Mouse (Mus musculus) monocyte, adult 59 days (primary cell): ENCODE data around the gene Vmn1r221. TPM values are rescaled to one million over a fixed set of nuclear protein-coding genes. Genes with fewer than 3 reads are reported as not detected.

Experiments used
- total RNA-seq, 2 experiments: library from RNA; stranded (reverse); gene quantifications; one replicate each; pipeline ENCODE4 v1.2.4; 2023

The Vmn1r221 gene
- not detected for total RNA-seq

GRCm38 (mm10) chr13:23213827-23214226 lies at the start of gene Vmn1r221:
Vmn1r221 (plus strand) TSS chr13:23214127.

DNA sequence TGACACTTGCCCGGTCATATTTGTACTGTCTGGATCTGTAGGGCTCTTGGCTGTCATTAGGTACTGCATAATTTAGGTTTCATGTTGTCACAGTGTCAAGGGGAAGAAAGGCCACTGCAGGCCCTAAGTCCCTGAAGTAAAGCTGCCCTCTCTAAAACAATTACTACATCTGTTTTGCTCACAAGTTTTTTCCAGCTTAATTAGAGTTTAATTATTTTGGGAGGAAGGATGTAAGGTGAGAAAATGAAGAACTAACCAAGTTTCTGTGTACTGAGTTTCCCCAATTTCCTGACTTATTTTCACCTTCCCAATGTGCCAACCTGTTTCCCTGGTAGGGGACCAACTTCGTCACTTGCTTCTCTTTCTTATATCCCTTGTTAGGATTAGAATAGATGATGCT lies 26.1 kb upstream of the Vmn1r221 start, which contains the start of gene Vmn1r220:
TSS of gene Vmn1r220 (minus strand) at position 101 of the 400 bp plus-strand sequence.

DNA sequence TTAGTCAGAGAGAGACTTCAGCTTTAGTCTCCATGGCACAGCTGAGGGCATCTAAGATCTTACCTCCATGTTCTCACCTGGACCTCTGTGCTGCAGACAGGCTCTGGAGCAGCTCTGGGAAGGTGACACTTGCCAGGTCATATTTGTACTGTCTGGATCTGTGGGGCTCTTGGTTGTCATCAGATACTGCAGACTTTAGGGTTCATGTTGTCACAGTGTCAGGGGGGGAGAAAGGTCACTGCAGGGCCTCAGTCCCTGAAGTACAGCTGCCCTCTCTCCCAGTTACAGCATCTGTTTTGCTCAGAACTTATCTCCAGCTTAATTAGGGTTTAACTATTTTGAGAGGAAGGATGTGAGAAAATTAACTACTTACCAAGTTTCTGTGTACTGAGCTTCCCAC lies 21.9 kb downstream of the Vmn1r221 start, which contains the start of gene Vmn1r222:
TSS of gene Vmn1r222 (minus strand) at position 101 of the 400 bp plus-strand sequence.

DNA sequence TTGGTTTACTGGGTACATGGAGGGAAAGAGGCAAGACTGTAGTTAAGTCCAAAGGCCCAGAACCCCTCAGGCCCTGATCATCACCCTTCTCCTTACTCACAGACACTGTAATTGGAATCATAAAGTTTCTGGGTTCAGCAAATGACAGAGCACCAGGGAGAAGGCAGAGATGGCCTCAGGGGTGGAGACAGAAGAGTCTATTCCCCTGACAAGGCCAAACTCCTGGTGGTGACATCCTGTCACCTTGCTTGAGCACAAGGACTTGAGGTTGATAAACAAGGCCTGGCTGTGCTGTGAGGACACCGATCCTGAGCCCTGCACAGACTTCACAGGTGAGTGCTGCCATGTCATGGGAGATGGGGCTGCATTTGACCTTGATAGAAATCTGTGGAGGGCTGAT lies 32.9 kb downstream of the Vmn1r221 start, which contains the start of gene Vmn1r223:
TSS of gene Vmn1r223 (plus strand) at position 301 of the 400 bp plus-strand sequence.

Other genes with a start within 250 kb of the Vmn1r221 start
- not detected for gene Vmn1r213, start 206.5 kb upstream of the Vmn1r221 start, total RNA-seq
- gene Vmn1r214, start 183.7 kb upstream of the Vmn1r221 start, total RNA-seq, result not detected
- gene Vmn1r215, start 146.1 kb upstream of the Vmn1r221 start, total RNA-seq, result not detected
- gene Vmn1r217, start 95.9 kb upstream of the Vmn1r221 start, total RNA-seq, result not detected
- not detected for gene Vmn1r218, start 81.0 kb upstream of the Vmn1r221 start, total RNA-seq
- gene Vmn1r219, start 54.8 kb upstream of the Vmn1r221 start, total RNA-seq, result not detected
- not detected for gene Vmn1r220, start 26.2 kb upstream of the Vmn1r221 start, total RNA-seq
- not detected for gene Vmn1r222, start 21.8 kb downstream of the Vmn1r221 start, total RNA-seq
- gene Vmn1r223, start 33.0 kb downstream of the Vmn1r221 start, total RNA-seq, result not detected
- gene Zfp322a, start 155.1 kb downstream of the Vmn1r221 start, total RNA-seq, result 10 to 100 TPM; 14.1 to 14.9 TPM
- gene Abt1, start 209.7 kb downstream of the Vmn1r221 start, total RNA-seq, result 1 to 10 TPM; 8.0 to 9.6 TPM